Mouse (Mus musculus) testis, adult 2 months (tissue): ENCODE results near the gene Wee1.

Experiments used
- CTCF ChIP-seq: fragments of 200-500 bp; IDR thresholded peaks from 2 replicates; pipeline ENCODE4 v1.5.1; 2012; ENCODE audit warnings: low read depth, mild to moderate bottlenecking, inconsistent platforms, low read length, moderate library complexity; ENCODE audit not compliant: control insufficient read depth, insufficient read depth, insufficient replicate concordance
- POLR2A ChIP-seq: fragments of 200-500 bp; IDR thresholded peaks from 2 replicates; pipeline ENCODE4 v1.6.1; 2012; ENCODE audit warnings: low read depth, mild to moderate bottlenecking, inconsistent platforms, low read length, moderate library complexity; ENCODE audit not compliant: control insufficient read depth

DNA sequence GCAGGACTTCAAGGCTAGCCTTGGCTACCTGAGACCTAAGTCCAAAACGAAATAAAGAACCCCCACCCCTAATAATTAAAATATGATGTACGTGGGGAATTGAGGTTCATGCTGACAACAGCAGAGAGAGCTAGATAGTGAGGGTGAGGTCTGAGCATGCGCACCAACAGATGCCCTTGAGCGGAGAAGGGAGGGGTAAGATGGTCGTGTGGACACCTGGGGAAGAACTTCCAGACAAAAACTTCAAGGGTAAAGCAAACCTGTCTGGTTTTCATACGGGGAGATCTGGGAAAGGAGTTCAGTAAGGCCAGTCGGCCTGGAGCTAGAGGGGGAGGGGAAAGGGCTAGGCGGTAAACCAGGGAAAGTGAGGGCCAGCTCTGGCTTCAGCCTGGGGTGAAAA, 59.6 kb downstream of the Wee1 start:
- TF ChIP-seq CTCF (no peak), POLR2A (no peak; the same call in 1 of the 2 replicates)
